Mouse (Mus musculus) small intestine, adult 2 months (tissue): Measurements from ENCODE around the gene Chst10.

Experiments used
- CTCF ChIP-seq: fragments of 200-500 bp; IDR thresholded peaks from 2 replicates; pipeline ENCODE4 v1.5.1; 2012; ENCODE audit warnings: low read depth, mild to moderate bottlenecking, control low read depth, inconsistent platforms, low read length, moderate library complexity, mixed read lengths; ENCODE audit not compliant: insufficient replicate concordance, insufficient read length; ENCODE audit errors: extremely low read depth
- POLR2A ChIP-seq: fragments of 200-500 bp; IDR thresholded peaks from 2 replicates; pipeline ENCODE4 v1.6.1; 2012; ENCODE audit warnings: low read depth, mild to moderate bottlenecking, control low read depth, inconsistent platforms, low read length, moderate library complexity

DNA sequence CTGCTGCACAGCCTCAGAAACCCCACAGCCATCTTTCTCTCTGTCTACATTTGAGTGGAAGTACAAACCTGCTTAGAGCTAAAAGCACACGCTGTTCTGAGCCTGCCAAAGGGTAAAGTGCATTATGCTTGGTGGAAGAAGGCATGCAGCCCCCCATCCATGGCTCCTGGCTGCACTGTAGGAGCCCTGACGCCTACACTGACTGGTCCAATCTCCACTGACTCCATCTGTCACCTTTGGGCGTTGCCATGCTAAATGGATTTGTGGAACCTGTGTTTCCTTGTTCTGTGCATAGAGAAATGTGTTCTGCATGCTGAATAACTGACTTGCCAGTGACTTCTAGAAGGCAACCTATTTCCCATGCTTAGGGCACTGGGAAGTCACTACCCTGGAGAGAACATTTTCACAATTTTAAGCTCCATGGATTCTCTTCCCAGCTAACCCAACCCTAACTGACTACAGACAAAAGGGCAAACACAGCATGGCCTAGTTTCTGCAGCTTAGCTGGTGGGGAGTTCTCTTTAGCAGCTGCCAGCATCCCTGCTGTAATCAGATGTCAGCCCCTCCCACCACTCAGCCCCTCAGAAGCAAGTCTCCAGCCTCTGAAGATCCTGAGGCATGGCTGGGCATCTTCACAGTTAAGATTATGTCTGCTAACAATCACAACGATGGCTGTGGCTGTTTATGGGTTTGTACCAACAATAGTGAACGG lies 21.1 kb downstream of the Chst10 start:
- TF ChIP-seq CTCF (no peak), POLR2A (no peak)
